In genomic region chr6:83459034-83459644, GRCm38 (mm10) we compare ENCODE assay signal across 8 mouse cellular contexts. TPM values are rescaled to one million over a fixed set of nuclear protein-coding genes. Genes with fewer than 3 reads are reported as not detected.
DNase-seq lines count a peak whose midpoint lies in the region; ATAC-seq and TF ChIP-seq lines count a peak whose summit lies in the region.

Gene Tet3 (minus strand): TSS chr6:83459084.

- no peak for ATAC-seq in forebrain, embryonic 14.5 days
- ATAC-seq in liver, embryonic 13.5 days (ENCODE audit: low read depth), result no peak
- ATAC-seq in stomach, embryonic 16.5 days (ENCODE audit: insufficient read depth, low FRiP score), result no peak

- no peak within 1 kb of the TSS for H3K9ac ChIP-seq in forebrain, embryonic 14.5 days (ENCODE audit: low read length)
- H3K9ac ChIP-seq in liver, embryonic 13.5 days, result peak within 1 kb of the TSS; percentile 22; the same call in 1 of the 2 replicates
- H3K9ac ChIP-seq in stomach, embryonic 16.5 days (ENCODE audit: low read length), result peak within 1 kb of the TSS; percentile 17; the same call in 1 of the 2 replicates

- DNase-seq in thymus, adult 2 months, result no peak
- DNase-seq in thymus, postnatal 14 days, result no peak
- DNase-seq in forebrain, embryonic 14.5 days (ENCODE audit: low spot score), result no peak
- no peak for DNase-seq in hindbrain, embryonic 10.5 days (ENCODE audit: low spot score)
- no peak for DNase-seq in liver, embryonic 13.5 days
- DNase-seq in right cerebral cortex, postnatal 25 days, result no peak
- DNase-seq in spleen, postnatal 36 days (ENCODE audit: low spot score in 2 of 2), result no peak

- peaks cover 20% of the 10 kb centered on the region for H3K4me1 ChIP-seq in thymus, adult 2 months (replicated peaks; ENCODE audit: control insufficient read depth, insufficient read depth, low read length)
- peaks cover 15% of the 10 kb centered on the region for H3K4me1 ChIP-seq in forebrain, embryonic 14.5 days (ENCODE audit: control insufficient read depth, insufficient read depth, low read length)
- H3K4me1 ChIP-seq in hindbrain, embryonic 10.5 days (replicated peaks), result peaks cover 47% of the 10 kb centered on the region
- H3K4me1 ChIP-seq in liver, embryonic 13.5 days (replicated peaks), result peaks cover 65% of the 10 kb centered on the region
- peaks cover 36% of the 10 kb centered on the region for H3K4me1 ChIP-seq in stomach, embryonic 16.5 days (ENCODE audit: control insufficient read depth, insufficient read depth, low read length)

- no peaks in the 10 kb centered on the region for H3K27me3 ChIP-seq in thymus, adult 2 months (ENCODE audit: control insufficient read depth, insufficient read depth, low read length)
- no peaks in the 10 kb centered on the region for H3K27me3 ChIP-seq in forebrain, embryonic 14.5 days (replicated peaks; ENCODE audit: control insufficient read depth, insufficient read depth, low read length)
- H3K27me3 ChIP-seq in hindbrain, embryonic 10.5 days (ENCODE audit: insufficient read depth, poor library complexity, severe bottlenecking), result 0 out of 2 replicates have a peak, but pooled peaks cover 4% of the 10 kb centered on the region
- H3K27me3 ChIP-seq in liver, embryonic 13.5 days, result peaks cover 16% of the 10 kb centered on the region; the same call in 1 of the 2 replicates
- H3K27me3 ChIP-seq in stomach, embryonic 16.5 days (ENCODE audit: control insufficient read depth, insufficient read depth, low read length), result no peaks in the 10 kb centered on the region

- H3K4me3 ChIP-seq in thymus, adult 2 months (ENCODE audit: control insufficient read depth, insufficient read depth, low read length), result no peak within 1 kb of the TSS
- H3K4me3 ChIP-seq in forebrain, embryonic 14.5 days (ENCODE audit: low read depth, low read length), result no peak within 1 kb of the TSS
- peak within 1 kb of the TSS; percentile 93; the same call in 1 of the 2 replicates for H3K4me3 ChIP-seq in hindbrain, embryonic 10.5 days
- no peak within 1 kb of the TSS for H3K4me3 ChIP-seq in liver, embryonic 13.5 days (replicated peaks)
- no peak within 1 kb of the TSS; the same call in 1 of the 2 replicates for H3K4me3 ChIP-seq in stomach, embryonic 16.5 days (replicated peaks; ENCODE audit: low read length)

- no peak for TF ChIP-seq POLR2A in thymus, adult 2 months (IDR thresholded peaks at IDR 0.05; ENCODE audit: control insufficient read depth, extremely low read depth, insufficient read depth, low read length, poor library complexity)

- no peak for TF ChIP-seq CTCF in thymus, adult 2 months (IDR thresholded peaks at IDR 0.05; ENCODE audit: borderline replicate concordance, control insufficient read depth, extremely low read depth, insufficient read depth, low read length, poor library complexity)

- no peaks in the 10 kb centered on the region for H3K9me3 ChIP-seq in forebrain, embryonic 14.5 days (replicated peaks; ENCODE audit: control insufficient read depth, low read length)
- H3K9me3 ChIP-seq in hindbrain, embryonic 10.5 days, result no peaks in the 10 kb centered on the region
- no peaks in the 10 kb centered on the region for H3K9me3 ChIP-seq in liver, embryonic 13.5 days (replicated peaks)
- no peaks in the 10 kb centered on the region for H3K9me3 ChIP-seq in stomach, embryonic 16.5 days (replicated peaks; ENCODE audit: control insufficient read depth, low read length)

- H3K36me3 ChIP-seq in thymus, adult 2 months (ENCODE audit: control insufficient read depth, insufficient read depth, low read length), result no peaks in the 10 kb centered on the region
- H3K36me3 ChIP-seq in forebrain, embryonic 14.5 days (ENCODE audit: control insufficient read depth, insufficient read depth, low read length), result no peaks in the 10 kb centered on the region
- peaks cover 7% of the 10 kb centered on the region; the same call in 1 of the 2 replicates for H3K36me3 ChIP-seq in hindbrain, embryonic 10.5 days
- 0 out of 2 replicates have a peak, but pooled peaks cover 4% of the 10 kb centered on the region for H3K36me3 ChIP-seq in liver, embryonic 13.5 days
- no peaks in the 10 kb centered on the region for H3K36me3 ChIP-seq in stomach, embryonic 16.5 days (ENCODE audit: control insufficient read depth, insufficient read depth, low read length)

- no peak within 1 kb of the TSS for H3K4me2 ChIP-seq in forebrain, embryonic 14.5 days (ENCODE audit: low read length)
- H3K4me2 ChIP-seq in liver, embryonic 13.5 days, result no peak within 1 kb of the TSS
- peak within 1 kb of the TSS; percentile 95 for H3K4me2 ChIP-seq in stomach, embryonic 16.5 days (ENCODE audit: low read depth, low read length)

- 86% methylated on average over 4 of the region's 4 CpGs for whole genome bisulfite sequencing in thymus, adult 2 months
- 78% methylated on average over 4 of the region's 4 CpGs for WGBS in forebrain, embryonic 14.5 days
- WGBS in hindbrain, embryonic 10.5 days, result 85% methylated on average over 4 of the region's 4 CpGs
- WGBS in liver, embryonic 13.5 days (ENCODE audit: insufficient replicate concordance), result 33% methylated on average over 4 of the region's 4 CpGs
- WGBS in stomach, embryonic 16.5 days, result 50% methylated on average over 4 of the region's 4 CpGs

- no peak within 1 kb of the TSS for H3K27ac ChIP-seq in thymus, adult 2 months (ENCODE audit: control insufficient read depth, insufficient read depth, low read length)
- no peak within 1 kb of the TSS for H3K27ac ChIP-seq in forebrain, embryonic 14.5 days (ENCODE audit: low read depth, low read length)
- H3K27ac ChIP-seq in hindbrain, embryonic 10.5 days, result no peak within 1 kb of the TSS; the same call in 1 of the 2 replicates
- peak within 1 kb of the TSS; percentile 23; the same call in 1 of the 2 replicates for H3K27ac ChIP-seq in liver, embryonic 13.5 days
- peak within 1 kb of the TSS; percentile 98 for H3K27ac ChIP-seq in stomach, embryonic 16.5 days (ENCODE audit: low read length)

RNA-seq across cellular contexts. Expression of gene Tet3, which starts in this region (rescaled TPM):
- polyA plus RNA-seq in thymus, adult 2 months (2012; rRNA removed), result 32.6 and 43.3 TPM in 2 replicates
- polyA plus RNA-seq in forebrain, embryonic 14.5 days (2014; fragmentation: Nextera tagmentation; extraction: Ambion mirVana), result 34.9 and 49.5 TPM in 2 replicates
- polyA plus RNA-seq in hindbrain, embryonic 10.5 days (2016; fragmentation: Nextera tagmentation; extraction: Ambion mirVana), result 51.1 and 56.5 TPM in 2 replicates
- 10.4 and 13.3 TPM in 2 replicates for polyA plus RNA-seq in liver, embryonic 13.5 days (2015; fragmentation: Nextera tagmentation; extraction: Ambion mirVana)
- polyA plus RNA-seq in stomach, embryonic 16.5 days (2015; fragmentation: Nextera tagmentation; extraction: Ambion mirVana), result 34.5 and 44.2 TPM in 2 replicates

Comparison
In these comparisons a context has a peak if more than half of its experiments do, and no peak if none do; other contexts are left out.
1. H3K27ac ChIP-seq: peak in liver, embryonic 13.5 days (single experiment) and stomach, embryonic 16.5 days (single experiment); none in thymus, adult 2 months (single experiment), forebrain, embryonic 14.5 days (single experiment) and hindbrain, embryonic 10.5 days (single experiment).